Mouse (Mus musculus) urinary bladder, postnatal 36 days (tissue): ENCODE data around the gene Lipo4.
"Not testable (repeated sequence)": the region's sequence is repeated elsewhere in the genome, so short reads cannot be mapped to it uniquely, and the experiment has no call there.

ENCODE experiments used
- DNase-seq, 2 experiments: peaks; one replicate each; pipeline ENCODE4 v3.0.0; 2022; ENCODE audit warnings: low spot score in 2 of 2, mixed read lengths in 1 of 2

Lipo4 gene

DNA sequence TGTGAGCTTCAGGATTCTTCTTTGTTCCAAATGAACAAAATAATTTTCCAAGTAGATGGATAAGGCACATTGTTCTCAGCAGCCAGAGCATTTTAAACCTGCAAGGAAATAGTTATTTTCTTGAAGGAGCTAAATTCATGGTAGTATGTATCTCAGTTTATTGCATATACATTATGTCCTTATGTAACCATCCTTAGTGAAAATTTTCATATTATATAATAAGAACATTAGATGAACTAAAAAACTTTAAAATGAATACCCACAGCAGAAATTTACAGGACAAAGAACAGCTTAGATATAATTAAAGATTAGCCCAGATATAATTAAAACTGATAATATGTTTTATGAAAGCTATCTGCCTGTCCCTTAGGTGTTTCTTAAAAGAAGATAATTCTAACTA lies at the start of gene Lipo4:
Lipo4 (minus strand) TSS at position 101 of the 400 bp plus-strand sequence.
- DNase-seq, result no peak

DNA sequence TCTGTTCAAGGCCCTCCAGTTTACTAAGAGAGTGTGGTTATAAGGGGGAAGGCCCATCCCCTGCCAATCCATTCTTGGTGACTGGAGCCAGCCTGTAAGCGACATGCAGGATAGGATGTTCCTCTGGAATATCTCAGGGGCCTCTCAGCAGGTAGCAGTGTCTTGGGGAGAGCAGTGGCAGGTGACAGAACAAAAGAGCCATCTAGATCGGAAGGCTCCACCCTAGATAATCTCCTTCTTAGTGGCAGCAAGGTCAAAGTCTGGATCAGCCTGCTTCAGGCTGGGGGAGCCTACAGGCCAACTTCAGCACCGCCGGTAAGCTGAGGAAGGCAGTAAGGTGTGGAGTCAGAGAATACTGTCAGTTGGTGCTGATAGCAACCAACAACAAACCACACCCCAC lies 61.2 kb downstream of the Lipo4 start:
- not testable (repeated sequence) for DNase-seq

DNA sequence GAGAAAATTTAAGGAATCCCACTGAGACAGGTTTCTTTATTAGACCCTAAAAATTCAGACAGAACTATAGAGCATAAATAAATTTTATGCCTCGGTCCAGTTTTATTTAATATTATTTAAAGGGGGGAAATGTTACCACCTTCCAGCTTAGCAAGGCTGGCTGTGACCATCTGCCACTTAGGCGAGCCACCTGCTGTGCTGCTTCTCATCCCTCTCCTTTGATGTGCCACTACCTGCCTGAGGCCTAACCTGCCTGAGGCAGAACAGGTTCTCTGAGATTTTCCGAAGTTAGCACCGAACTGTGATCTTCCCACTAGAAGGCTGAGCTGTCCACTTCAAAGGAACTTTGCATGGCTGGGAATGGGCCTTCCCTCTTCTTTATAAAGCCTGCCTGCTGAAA lies 63.9 kb downstream of the Lipo4 start:
- DNase-seq, result no peak
